Mouse (Mus musculus) testis, adult 2 months (tissue): ENCODE measurements around the gene Tmc8.

Source experiments
- CTCF ChIP-seq: fragments of 200-500 bp; IDR thresholded peaks from 2 replicates; pipeline ENCODE4 v1.5.1; 2012; ENCODE audit warnings: low read depth, mild to moderate bottlenecking, inconsistent platforms, low read length, moderate library complexity; ENCODE audit not compliant: control insufficient read depth, insufficient read depth, insufficient replicate concordance
- POLR2A ChIP-seq: fragments of 200-500 bp; IDR thresholded peaks from 2 replicates; pipeline ENCODE4 v1.6.1; 2012; ENCODE audit warnings: low read depth, mild to moderate bottlenecking, inconsistent platforms, low read length, moderate library complexity; ENCODE audit not compliant: control insufficient read depth

- TF ChIP-seq POLR2A (no peak), CTCF (no peak)
These were observed 6.3 kb upstream of the Tmc8 start for GRCm38 (mm10) chr11:117775540-117775939.
